Mouse (Mus musculus) kidney, postnatal 10 days (tissue): ENCODE results near the gene Nom1.
"Not testable (repeated sequence)": the region's sequence is repeated elsewhere in the genome, so short reads cannot be mapped to it uniquely, and the experiment has no call there.

Source experiments
- DNase-seq: peaks from one replicate; pipeline ENCODE4 v3.0.0; 2021; ENCODE audit warnings: mixed read lengths

Gene Nom1

DNA sequence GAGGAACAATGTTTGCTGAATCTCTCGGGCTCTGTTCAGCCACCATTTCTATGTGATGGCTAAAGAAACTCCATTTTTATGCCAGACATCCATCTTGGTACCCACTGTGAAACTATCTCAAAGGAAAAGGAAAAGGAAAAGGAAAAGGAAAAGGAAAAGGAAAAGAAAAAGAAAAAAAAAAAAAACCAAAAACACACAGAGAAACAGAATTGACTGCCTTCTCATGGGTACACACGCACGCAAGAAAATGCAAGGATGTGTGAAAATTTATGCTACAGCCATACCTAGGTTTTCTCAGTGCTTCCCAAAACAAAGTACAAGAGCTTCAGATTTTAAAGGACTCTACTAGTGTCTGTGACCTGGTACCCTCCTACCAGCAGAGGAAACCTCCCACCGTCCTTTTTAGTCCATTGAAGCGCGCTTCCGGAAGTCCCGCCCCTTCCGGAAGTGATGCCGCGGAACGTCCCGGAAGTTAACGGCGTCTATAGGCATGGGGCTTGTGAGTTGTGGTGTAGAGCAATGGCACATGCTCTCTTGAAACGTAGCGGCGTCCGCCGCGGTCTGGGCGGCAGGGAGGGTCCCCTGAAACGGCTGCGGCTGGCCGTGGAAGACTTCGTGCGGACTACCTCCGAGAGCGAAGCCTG, at the start of gene Nom1:
Gene Nom1, plus strand, starts transcription at position 437 of the 644 bp plus-strand sequence.
- DNase-seq, result peak; percentile 94

GRCm38 (mm10) chr5:29387591-29387990, 46.9 kb upstream of the Nom1 start:
- DNase-seq, result no peak

DNA sequence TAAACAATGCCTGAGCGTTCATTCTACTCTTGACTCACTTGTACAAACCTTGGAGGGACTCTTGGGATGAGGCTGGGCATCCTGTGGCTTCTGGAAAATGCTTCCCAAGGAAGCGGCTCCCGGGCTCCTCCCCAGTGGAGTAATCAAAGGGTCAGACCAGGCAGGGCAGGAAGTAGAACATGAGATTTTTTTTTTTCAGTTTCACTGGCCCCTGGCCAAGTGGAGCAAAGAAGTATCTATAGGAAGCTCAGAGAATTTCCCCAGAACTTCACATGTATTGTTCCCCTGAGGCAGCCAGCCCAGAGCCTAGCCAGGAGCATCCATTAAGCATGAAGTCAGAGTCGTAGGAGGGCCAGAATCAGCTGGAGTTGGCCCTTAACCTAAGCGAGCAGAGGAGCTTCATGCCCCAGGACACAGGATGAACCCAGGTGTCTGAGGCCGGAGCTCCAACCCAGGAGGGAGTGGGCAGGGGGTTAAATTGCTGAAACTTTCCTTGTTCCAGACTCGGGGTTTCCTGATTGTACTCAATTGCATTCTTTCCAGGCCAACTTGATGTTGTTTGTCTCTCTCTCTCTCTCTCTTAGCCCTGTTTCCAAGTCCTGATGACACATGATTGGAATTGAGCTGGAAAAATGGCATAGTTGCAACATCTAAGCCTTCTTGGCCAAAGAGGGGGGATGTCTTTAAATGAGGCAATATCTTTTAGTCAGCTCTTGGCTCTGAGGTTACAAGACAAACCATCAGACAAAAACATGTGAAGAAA, 46.1 kb upstream of the Nom1 start:
- peak; percentile 22 for DNase-seq

GRCm38 (mm10) chr5:29388944-29389765, 45.3 kb upstream of the Nom1 start:
- peak; percentile 91 for DNase-seq

DNA sequence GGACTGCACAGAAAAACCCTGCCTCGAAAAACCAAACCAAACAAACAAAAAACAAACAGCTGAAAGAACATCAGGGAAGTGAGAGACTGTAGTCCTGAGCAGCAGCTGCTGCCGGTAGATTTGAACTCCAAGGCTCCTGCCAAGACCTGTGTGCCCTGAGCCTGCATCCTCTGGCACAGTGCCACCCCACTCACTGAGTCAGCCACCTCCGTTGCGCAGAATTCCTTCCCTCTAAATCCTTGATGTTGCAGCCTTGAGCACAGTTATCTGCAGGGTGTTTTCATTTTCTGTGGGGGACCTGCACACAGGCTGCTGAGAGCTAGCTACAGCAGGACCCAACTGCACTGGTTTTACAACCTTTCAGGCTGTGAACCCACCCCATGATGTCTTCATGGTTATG, 36.0 kb upstream of the Nom1 start:
- no peak for DNase-seq

DNA sequence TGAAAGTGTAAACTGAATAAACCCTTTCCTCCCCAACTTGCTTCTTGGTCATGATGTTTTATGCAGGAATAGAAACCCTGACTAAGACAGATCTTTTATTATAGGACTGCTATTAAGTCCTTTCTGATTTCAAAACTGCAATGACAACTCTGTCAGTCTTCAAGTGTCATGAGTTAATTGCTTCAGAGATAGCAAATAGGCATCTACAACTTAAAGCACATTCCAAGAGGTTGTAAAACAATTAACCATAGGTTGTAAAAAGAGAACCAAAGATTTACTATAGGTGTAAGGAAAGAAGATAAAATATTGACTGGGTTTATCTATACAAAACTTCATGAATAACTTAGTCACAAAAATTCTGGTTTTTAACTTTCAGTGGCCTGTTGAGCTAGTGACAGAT, 23.6 kb upstream of the Nom1 start:
- DNase-seq, result no peak

- DNase-seq, result no peak
Observed at GRCm38 (mm10) chr5:29413041-29413440, 21.4 kb upstream of the Nom1 start.

GRCm38 (mm10) chr5:29423330-29423729, 11.1 kb upstream of the Nom1 start:
- DNase-seq, result not testable (repeated sequence)

GRCm38 (mm10) chr5:29434872-29435358, 451 bp downstream of the Nom1 start:
- peak; percentile 59 for DNase-seq

- DNase-seq, result no peak
Observed at GRCm38 (mm10) chr5:29435491-29435890, 1.0 kb downstream of the Nom1 start.

DNA sequence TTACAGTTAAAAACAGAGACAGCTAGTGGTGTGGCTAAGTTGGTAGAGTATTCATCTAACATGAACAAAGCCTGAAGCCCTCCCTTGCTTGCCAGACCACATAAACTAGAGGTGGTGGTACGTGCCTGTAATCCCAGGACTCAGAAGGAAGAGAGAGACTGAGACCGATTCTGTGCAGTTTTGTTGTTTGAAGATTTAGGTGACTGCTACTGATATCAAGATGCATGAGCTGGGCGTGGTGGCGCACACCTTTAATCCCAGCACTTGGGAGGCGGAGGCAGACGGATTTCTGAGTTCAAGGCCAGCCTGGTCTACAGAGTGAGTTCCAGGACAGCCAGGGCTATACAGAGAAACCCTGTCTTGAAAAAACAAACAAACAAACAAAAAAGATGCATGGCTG, 2.3 kb downstream of the Nom1 start:
- not testable (repeated sequence) for DNase-seq

- no peak for DNase-seq
Observed at GRCm38 (mm10) chr5:29445275-29445674, 10.8 kb downstream of the Nom1 start.

- no peak for DNase-seq
Observed at GRCm38 (mm10) chr5:29452352-29452751, 17.9 kb downstream of the Nom1 start.

GRCm38 (mm10) chr5:29456895-29457656, 22.6 kb downstream of the Nom1 start:
- DNase-seq, result no peak

DNA sequence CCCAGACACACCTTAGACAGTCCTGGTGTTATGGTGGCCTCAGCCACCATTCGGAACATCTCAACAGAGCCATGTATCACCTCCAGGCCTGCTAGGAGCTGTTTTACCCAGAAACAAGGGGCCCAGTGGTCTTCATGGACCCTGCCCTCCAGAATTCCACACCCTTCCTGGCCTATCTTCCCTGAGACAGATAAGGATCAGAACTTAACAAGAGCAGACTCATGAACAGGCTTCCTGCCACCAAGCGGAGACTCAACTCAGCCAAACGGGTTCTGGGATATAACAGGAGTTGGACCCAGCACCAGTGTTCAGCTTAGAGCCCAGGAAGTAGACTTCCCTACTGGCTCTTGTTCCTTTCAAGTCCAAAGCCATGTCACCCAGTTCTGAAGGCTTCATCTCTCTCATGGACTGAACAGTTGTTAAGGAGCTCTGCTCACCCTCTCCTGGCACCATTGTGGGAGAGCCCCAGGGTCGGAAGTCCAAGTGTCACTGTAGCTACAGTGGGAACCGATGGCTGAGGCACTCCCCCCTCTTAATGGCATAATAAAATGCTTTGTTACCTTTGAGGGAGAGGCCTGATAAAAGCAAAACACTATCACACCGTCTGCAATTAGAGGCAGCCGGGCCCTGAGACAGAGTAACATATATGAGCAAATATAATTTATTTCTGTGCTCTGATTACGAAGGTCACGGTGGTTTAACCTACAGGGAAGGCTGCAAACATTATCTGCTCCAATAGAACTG, 28.7 kb downstream of the Nom1 start:
- no peak for DNase-seq

- DNase-seq, result peak; percentile 11
Observed at GRCm38 (mm10) chr5:29467489-29468350, 33.3 kb downstream of the Nom1 start.

DNA sequence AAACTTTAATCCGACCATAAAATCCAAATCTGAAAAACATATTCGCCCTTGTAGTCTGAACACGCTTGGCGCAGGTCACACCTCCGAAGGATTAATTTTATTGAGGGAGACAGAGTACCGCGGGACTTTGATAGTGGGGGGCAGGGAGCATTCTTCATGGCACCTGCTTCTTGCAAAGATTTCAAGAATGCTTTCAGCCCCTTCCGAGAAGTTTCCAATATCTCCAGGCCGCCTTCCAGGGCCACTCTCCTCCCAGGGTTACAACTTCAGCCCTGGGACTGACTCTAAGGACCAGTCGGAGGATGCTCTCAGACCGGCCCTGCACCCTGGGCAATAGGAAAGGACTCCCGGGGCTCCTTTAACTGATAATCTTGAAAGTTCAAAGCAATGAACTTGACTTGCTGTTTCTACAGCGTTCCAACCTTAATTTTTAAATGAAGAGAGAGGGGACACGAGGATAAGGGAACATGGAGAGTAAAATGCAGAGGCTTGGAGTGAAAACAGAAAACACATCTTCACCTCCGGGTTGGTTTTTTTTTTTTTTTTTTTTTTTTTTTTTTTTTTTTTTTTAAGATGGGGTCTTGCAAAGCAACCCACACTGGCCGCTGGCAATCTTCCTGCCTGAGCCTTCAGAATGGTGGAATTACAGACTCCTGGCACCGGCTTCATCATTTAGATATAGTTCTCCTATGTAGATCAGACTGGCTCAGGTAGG, 34.0 kb downstream of the Nom1 start:
- no peak for DNase-seq

DNA sequence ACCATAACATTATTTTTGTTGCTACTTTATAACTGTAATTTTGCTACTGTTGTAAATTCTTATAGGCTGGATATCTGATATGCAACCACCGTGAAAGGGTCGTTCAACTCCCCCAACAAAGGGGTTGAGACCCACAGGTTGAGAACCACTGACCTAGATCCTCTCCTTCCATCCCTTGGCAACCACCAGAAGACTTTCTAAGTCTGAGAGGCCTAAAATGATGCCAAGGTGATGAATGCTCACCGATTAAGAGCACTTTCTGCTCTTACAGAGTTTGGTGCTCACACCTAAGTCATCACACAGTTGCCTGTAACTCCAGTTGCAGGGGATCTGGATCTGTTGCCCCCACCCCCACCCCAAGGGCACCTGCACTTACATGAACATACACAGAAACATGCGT, 35.0 kb downstream of the Nom1 start:
- DNase-seq, result no peak

DNA sequence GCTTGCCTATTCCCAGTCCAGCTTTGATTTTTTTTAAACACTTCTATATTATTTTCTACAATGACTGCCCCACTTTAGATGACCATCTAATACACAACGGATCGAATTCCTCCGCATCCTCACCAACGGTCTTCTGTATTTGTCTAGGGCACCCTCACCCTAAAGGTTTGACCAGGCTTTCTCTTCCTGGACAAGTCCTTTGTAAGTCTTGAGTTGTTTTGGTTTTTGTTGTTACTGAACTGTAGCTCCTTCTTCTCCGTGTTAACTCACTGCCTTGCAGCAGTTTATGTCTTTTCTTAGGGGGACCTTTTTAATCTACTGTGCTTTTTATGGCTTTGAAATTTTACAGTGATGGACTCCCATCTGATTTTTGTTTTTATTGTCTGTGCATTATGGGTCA, 35.8 kb downstream of the Nom1 start:
- no peak for DNase-seq

DNA sequence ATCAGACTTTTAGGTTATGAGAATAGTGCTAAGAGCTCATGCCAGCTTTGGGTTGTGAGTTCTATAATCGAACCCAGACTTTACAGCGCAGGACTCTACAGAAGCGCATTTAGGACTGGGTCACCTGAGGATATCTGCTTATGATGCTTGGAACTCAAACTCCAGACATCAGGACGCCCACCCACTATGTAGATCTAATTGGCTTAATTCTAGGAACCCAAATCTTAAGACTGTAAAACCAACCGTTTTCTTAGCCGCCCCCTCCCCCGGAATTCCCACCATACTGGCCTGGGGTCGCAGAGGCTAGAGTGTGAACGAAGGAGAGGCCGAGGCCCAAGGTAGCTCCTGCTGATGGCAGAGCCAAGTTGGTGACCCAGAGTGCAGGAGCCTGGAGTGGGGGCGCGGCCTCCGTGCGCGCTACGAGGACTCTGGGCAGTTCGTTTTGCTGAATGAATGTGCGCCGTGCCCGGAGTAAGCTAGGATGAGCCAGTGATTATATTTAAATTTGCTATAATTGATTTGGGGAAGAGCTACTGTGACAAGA, 36.5 kb downstream of the Nom1 start:
- no peak for DNase-seq
